Mouse (Mus musculus) erythroblast, embryonic 14.5 days (primary cell): ENCODE measurements around the gene Tmc7. TPM values are rescaled to one million over a fixed set of nuclear protein-coding genes. Genes with fewer than 3 reads are reported as not detected.

Experiments
- H3K27me3 ChIP-seq: 2 replicates; pipeline ENCODE4 v1.6.1; 2012; ENCODE audit warnings: inconsistent platforms; ENCODE audit not compliant: control insufficient read depth
- H3K36me3 ChIP-seq: 2 replicates; pipeline ENCODE4 v1.6.1; 2012; ENCODE audit warnings: mild to moderate bottlenecking, inconsistent platforms; ENCODE audit not compliant: control insufficient read depth
- H3K4me1 ChIP-seq: 2 replicates; pipeline ENCODE4 v1.6.1; 2012; ENCODE audit warnings: inconsistent platforms; ENCODE audit not compliant: control insufficient read depth
- H3K4me3 ChIP-seq: replicated peaks from 2 replicates; pipeline ENCODE3; 2012; ENCODE audit warnings: moderate library complexity, mild to moderate bottlenecking, inconsistent platforms
- H3K9me3 ChIP-seq: 2 replicates; pipeline ENCODE4 v1.6.1; 2012; ENCODE audit warnings: low read length, inconsistent platforms, mixed read lengths; ENCODE audit not compliant: control insufficient read depth
- GATA1 ChIP-seq: IDR thresholded peaks from 2 replicates; pipeline ENCODE4 v1.6.1; 2012; ENCODE audit warnings: low read length, inconsistent platforms, mixed read lengths
- TAL1 ChIP-seq: IDR thresholded peaks from 3 replicates; pipeline ENCODE4 v1.6.1; 2012; ENCODE audit warnings: low read length, inconsistent platforms, mixed read lengths
- polyA plus RNA-seq: library from polyadenylated mRNA; stranded (reverse); fragments of >175 nt; gene quantifications from 2 replicates; pipeline ENCODE4 v1.2.3, GENCODE M21; 2012

The Tmc7 gene
- polyA plus RNA-seq, 1 experiment, result not detected

DNA sequence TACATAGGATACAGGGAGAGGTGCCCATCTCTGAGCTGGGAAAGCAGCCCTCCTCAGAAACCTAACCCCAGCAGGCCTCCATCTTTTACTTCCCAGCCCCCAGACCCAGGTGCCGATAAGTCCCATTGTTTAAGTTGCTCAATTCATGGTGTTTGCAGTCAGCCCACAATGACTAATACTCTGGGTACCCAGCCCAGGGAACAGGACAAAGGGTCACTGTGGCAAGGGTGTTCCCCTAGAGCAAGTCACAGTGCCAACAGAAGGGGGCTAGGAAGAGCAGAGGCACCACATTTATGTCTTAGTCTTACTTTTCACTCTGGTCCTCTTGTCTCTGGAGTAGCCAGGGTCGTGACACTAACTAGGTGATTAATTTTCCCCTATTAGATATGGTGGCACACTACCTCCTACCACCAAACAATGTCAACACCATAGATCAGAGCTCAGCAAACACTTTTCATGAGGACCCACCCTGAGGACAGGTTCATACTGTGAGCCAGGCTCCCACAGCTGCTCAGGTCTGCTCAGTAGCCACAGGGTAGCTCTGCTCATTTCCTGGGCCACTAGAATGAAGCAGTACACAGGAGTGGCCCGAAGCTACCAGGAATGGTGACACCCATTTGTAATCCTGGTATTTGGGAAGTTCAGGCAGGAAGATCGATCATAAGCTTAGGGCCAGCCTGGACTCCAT is 89.5 kb downstream of the Tmc7 start:
- no peak for TF ChIP-seq GATA1
- no peak for TF ChIP-seq TAL1
- Histone ChIP-seq H3K9me3 (peaks cover 7% of the 10 kb centered on the region; the same call in 1 of the 2 replicates), H3K4me3 (no peak overlapping the region), H3K36me3 (no peaks in the 10 kb centered on the region), H3K4me1 (no peaks in the 10 kb centered on the region; the same call in none of the 2 replicates), H3K27me3 (peaks cover 33% of the 10 kb centered on the region)

DNA sequence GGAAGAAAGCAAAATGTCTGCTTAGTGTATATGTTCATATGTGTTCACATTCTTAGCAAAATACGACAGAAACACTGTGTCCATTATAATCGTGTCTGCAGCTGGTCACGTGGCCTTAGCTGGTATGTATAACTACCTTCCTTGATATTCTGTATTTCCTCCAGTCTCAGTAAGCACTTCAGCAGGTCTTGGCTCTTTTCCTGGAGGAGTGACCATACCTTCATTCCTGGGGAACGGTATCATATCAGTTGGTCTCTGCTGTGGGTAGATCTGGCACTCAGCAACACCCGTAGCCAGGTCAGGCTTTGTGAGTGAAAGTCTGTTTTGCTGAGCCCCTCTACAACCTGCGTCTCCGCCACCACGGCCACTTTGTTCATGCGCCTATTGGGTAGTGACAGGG is 90.6 kb downstream of the Tmc7 start:
- Histone ChIP-seq H3K36me3 (no peaks in the 10 kb centered on the region), H3K27me3 (peaks cover 38% of the 10 kb centered on the region), H3K4me1 (no peaks in the 10 kb centered on the region; the same call in none of the 2 replicates), H3K4me3 (no peak overlapping the region), H3K9me3 (peaks cover 7% of the 10 kb centered on the region; the same call in 1 of the 2 replicates)
- TF ChIP-seq TAL1 (no peak), GATA1 (no peak)

DNA sequence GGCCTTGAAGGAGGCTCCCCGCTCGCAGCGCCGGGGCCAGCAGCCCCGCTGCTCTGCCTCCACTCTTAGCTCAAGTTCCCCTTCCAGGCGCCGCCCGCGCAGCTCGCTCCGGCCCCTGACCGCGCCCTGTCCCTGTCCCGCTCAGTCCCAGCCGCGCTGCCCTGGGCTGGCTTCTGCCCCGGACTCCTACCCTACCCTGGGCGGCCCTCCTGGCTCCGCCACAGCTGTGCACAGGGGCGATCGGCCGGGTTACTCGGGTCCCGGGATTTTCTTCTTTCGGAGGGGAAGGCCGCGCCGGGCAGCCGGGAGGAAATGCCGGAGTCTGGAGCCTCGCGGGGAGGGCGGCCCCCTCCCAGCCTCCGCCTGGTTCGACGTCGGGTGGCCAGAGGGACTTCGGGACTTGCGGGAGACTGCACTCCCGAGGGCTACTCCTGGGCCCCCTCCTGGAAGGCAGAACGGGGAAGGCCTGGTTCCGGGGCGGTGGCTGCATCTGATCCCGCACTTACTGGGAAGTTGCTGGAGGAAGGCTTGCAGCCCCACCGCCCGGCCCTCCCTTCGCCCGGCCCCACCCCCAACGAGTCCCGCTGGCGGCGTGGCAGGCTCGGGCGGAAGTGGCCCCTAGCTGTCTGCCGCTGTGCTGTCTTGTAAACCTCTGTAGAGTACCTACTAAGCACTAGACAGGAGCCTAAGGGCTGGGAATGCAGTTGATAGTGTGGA is 92.9 kb downstream of the Tmc7 start, which contains the start of gene Itpripl2:
Itpripl2 (minus strand) TSS at position 545 of the 717 bp plus-strand sequence.
- H3K27me3 ChIP-seq, result peaks cover 38% of the 10 kb centered on the region
- peaks cover 7% of the 10 kb centered on the region; the same call in 1 of the 2 replicates for H3K9me3 ChIP-seq
- peak within 1 kb of the TSS; percentile 50 for H3K4me3 ChIP-seq
- TF ChIP-seq TAL1 (no peak), GATA1 (no peak)
- no peaks in the 10 kb centered on the region; the same call in none of the 2 replicates for H3K4me1 ChIP-seq
- H3K36me3 ChIP-seq, result no peaks in the 10 kb centered on the region

DNA sequence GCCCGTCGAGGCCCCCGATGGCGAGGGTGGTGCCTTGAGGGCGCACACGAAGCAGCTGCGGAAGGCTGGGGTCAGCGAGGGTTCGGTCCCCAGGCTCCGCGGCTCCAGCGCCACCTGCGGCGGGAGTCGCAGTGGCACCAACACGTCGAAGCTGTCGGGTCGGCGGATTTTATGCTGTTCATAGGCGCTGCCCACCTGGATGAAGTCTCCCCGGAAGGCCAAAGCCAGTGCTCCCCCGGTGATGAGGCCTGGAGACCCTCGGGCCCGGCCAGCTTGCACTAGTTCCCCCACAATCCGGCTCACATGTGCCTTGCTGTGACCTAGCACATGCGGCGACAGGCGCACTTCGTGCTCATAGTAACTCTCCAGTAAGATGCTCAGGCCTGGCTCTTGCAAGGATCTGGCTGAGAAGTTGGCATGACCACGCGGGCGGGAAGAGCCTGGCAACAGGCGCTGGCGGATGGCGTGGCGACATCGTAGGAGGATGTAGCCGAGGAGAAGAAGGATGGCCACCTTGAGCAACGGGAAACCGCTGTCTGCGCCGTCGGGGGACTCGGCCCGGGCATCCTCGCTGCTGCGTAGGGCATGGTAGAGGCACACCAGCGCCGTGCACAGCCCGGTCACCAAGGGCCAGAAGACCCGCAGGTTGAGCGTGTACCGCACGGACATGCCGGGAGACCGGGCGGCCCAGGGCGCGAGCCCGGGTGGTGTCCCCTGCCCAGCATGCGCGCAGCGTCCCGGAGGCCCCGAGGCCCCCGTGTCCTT is 93.7 kb downstream of the Tmc7 start:
- peak overlapping the region; percentile 50 for H3K4me3 ChIP-seq
- H3K4me1 ChIP-seq, result no peaks in the 10 kb centered on the region; the same call in none of the 2 replicates
- peaks cover 38% of the 10 kb centered on the region for H3K27me3 ChIP-seq
- TF ChIP-seq TAL1 (no peak), GATA1 (no peak)
- H3K36me3 ChIP-seq, result no peaks in the 10 kb centered on the region
- peaks cover 7% of the 10 kb centered on the region; the same call in 1 of the 2 replicates for H3K9me3 ChIP-seq

DNA sequence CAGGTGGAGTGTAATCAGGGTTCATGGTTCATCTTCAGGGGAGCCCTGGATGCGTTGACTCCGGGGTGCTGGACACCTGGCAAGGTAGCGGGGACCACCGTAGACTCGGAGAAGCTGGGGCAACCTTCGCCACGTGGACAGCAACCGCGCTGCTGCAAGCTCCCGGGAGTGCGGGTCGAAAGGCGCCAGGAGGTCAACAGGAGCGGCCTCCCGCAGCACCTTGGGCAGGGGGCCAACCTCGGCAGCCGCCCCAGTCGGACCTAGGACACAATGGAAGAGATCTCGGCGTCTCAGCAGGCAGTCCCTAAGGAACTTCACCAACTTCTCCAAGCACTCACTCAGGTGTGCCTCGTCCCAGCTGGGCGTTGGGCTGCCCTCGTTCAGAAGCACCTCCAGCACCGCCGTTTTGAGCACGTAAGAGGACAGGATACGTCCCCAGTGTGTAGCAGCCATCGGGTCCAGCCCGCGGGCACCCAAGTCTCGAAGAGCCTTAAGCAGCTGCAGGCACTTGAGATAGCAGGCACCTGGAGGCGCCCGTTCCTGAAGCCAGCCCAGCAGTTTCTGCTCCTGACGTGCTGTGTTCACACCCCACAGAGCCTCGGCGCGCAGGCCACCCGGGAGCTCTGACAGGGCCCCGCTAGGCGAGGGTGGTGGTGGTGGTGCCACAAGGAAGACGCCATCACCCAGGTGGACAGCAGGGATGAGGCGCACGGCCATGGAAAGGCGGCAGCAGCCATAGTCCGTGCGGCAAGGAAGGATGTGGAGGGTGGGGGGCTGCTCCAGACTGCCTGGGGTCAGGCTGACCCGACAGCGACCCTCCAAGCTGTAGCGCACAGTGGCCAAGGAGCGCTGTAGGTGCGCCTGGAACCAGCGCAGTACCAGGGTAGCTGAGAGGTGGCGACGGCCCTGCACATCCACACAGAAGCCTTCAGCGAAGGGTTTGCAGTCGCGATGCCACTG is 94.5 kb downstream of the Tmc7 start:
- no peak overlapping the region for H3K4me3 ChIP-seq
- no peaks in the 10 kb centered on the region for H3K36me3 ChIP-seq
- no peaks in the 10 kb centered on the region; the same call in none of the 2 replicates for H3K4me1 ChIP-seq

DNA sequence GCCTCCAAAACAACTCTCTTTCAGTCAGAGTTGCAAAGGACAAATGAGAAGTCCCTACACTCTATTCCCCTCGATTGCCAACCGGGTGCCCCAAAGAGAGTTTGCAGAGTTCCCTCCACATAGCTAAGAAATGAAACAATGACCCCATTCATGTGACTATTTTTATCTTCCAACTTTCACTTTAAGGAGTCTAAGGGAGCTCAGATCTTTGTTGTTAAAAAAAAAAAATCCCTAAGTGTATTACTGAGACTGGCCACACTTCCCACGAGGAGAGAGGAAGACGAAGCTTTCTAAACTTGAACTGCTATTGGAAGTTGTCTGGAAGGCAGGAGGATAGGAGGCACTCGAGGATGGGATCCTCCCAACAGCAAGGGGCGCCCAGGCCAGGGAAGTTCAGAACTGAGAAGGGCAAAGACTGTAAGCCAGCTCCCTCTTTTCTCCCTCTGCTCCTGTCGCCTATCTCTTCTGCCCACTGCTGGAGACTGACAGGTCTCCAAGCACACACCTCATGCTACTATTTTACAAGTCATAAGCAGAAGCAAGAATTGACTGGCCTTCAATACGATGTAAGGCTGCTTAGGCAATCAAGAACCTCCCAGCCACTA is 96.4 kb downstream of the Tmc7 start:
- no peaks in the 10 kb centered on the region for H3K36me3 ChIP-seq
- H3K9me3 ChIP-seq, result peaks cover 7% of the 10 kb centered on the region; the same call in 1 of the 2 replicates
- H3K4me3 ChIP-seq, result no peak overlapping the region
- H3K27me3 ChIP-seq, result peaks cover 37% of the 10 kb centered on the region
- TF ChIP-seq TAL1 (no peak), GATA1 (no peak)
- H3K4me1 ChIP-seq, result no peaks in the 10 kb centered on the region; the same call in none of the 2 replicates

More for the DNA sequence above, 94.5 kb downstream of the Tmc7 start:
- peaks cover 7% of the 10 kb centered on the region; the same call in 1 of the 2 replicates for H3K9me3 ChIP-seq
- peaks cover 38% of the 10 kb centered on the region for H3K27me3 ChIP-seq
- TF ChIP-seq TAL1 (no peak), GATA1 (no peak)

DNA sequence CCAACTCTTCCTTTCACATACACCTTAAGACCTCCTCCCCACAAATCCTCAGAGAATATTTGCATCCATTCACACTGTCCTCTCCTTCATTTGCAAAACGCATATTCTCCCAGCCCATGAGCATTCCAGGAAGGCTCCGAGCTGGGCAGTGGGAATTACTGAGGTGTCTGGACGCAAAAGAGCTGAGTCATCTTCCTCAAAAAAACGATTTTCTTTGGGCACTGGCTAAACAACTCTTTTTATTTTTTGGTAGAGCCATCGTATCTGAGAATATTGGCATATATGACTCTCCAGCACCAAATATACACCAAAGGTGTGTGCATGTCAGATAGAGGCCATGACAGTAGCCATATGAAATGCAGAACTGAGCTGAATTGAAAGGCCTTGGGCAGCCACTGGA is 97.6 kb downstream of the Tmc7 start:
- Histone ChIP-seq H3K9me3 (peaks cover 7% of the 10 kb centered on the region; the same call in 1 of the 2 replicates), H3K27me3 (peaks cover 24% of the 10 kb centered on the region), H3K4me3 (no peak overlapping the region), H3K36me3 (no peaks in the 10 kb centered on the region), H3K4me1 (no peaks in the 10 kb centered on the region; the same call in none of the 2 replicates)
- TF ChIP-seq GATA1 (no peak), TAL1 (no peak)

Other genes starting within 250 kb of the Tmc7 start
- 0.02 TPM in 1 of 2 replicates, not detected in the other for gene Syt17, start 136.5 kb downstream of the Tmc7 start, polyA plus RNA-seq
- not detected in 2 replicates for gene Itpripl2, start 92.8 kb downstream of the Tmc7 start, polyA plus RNA-seq
- gene Coq7, start 51.4 kb downstream of the Tmc7 start, polyA plus RNA-seq, result 0.80 and 2.4 TPM in 2 replicates
- not detected in 2 replicates for gene Tmc5, start 12.6 kb upstream of the Tmc7 start, polyA plus RNA-seq
- 7.3 and 8.4 TPM in 2 replicates for gene Gde1, start 121.0 kb upstream of the Tmc7 start, polyA plus RNA-seq
- 0.18 and 0.22 TPM in 2 replicates for gene Ccp110, start 127.8 kb upstream of the Tmc7 start, polyA plus RNA-seq
- 1.1 and 1.2 TPM in 2 replicates for gene Vps35l, start 155.5 kb upstream of the Tmc7 start, polyA plus RNA-seq